ENCODE assay signal across 10 mouse cellular contexts in the genomic region with DNA sequence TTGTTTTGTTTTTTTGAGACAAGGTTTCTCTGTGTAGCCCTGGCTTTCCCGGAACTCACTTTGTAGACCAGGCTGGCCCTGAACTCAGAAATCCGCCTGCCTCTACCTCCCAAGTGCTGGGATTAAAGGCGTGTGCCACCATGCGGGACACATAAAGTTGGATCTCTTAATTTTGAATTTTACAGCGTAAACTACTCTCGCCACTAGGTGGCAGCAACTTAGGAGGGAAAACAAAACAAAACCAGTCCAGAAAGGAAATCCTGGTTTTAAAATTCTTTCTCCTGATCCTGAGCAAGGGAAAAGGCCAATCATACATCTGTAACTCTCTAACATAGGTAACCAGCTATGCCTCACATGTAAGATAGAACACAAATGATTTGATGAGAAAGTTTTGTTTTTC. TPM values are rescaled to one million over a fixed set of nuclear protein-coding genes. Genes with fewer than 3 reads are reported as not detected.
DNase-seq lines count a peak whose midpoint lies in the region; ATAC-seq and TF ChIP-seq lines count a peak whose summit lies in the region.
"Had no signal": no experiment of that assay in that cellular context is flagged by ENCODE, and none has a peak within 500 bp of the region (broad histone marks: within the 10 kb centered on the region; RNA-seq: fewer than 3 reads in every experiment).

No protein-coding gene starts in this region.

- H3K36me3 ChIP-seq in embryonic facial prominence, embryonic 10.5 days (replicated peaks): no peaks in the 10 kb centered on the region
- H3K36me3 ChIP-seq: heart, embryonic 15.5 days; neural tube, embryonic 13.5 days had no signal

- WGBS in embryonic facial prominence, embryonic 10.5 days: 27% methylated on average over 6 of the region's 6 CpGs

- no peaks in the 10 kb centered on the region for H3K9me3 ChIP-seq in embryonic facial prominence, embryonic 10.5 days
- H3K9me3 ChIP-seq: heart, embryonic 15.5 days; neural tube, embryonic 13.5 days had no signal

- no peaks in the 10 kb centered on the region for H3K27me3 ChIP-seq in Patski
- no peaks in the 10 kb centered on the region for H3K27me3 ChIP-seq in embryonic facial prominence, embryonic 10.5 days (replicated peaks; ENCODE audit: low read depth, poor library complexity, severe bottlenecking)
- H3K27me3 ChIP-seq: heart, embryonic 15.5 days; neural tube, embryonic 13.5 days had no signal

- H3K27ac ChIP-seq in embryonic facial prominence, embryonic 10.5 days (replicated peaks): no peak overlapping the region; the same call in 1 of the 2 replicates
- H3K27ac ChIP-seq: heart, embryonic 15.5 days; neural tube, embryonic 13.5 days had no signal

- POLR2A ChIA-PET in Patski (lab: Charles Lee): no interaction called here

- intact Hi-C loops in left cerebral cortex, postnatal 25 days (cut with DNase I): no loop called here

- no peak overlapping the region for H3K4me3 ChIP-seq in embryonic facial prominence, embryonic 10.5 days
- H3K4me3 ChIP-seq: heart, embryonic 15.5 days; neural tube, embryonic 13.5 days had no signal

- CTCF ChIA-PET in Patski (lab: Charles Lee): interaction anchor here (0.7 to 4.3 kb wide), 8 partner anchors 9 to 825 kb away, joined by 3 to 35 read pairs (median 5); no protein-coding TSS in a partner anchor

- in situ Hi-C loops in Patski (cut with MboI; ENCODE audit: low pct_unique_long_range_greater_than_20kb): loop anchor here (5.0 to 10.0 kb wide), 3 partner anchors 159 to 831 kb away; no protein-coding TSS in a partner anchor

- no peak for ATAC-seq in Patski

- peak; percentile 34 to 45 for DNase-seq in cerebellum, adult 18-20 months
- DNase-seq in cerebellum, adult 11-12 months: no peak
- DNase-seq in left cerebral cortex, adult 18-20 months (ENCODE audit: low spot score in 2 of 2): peak; percentile 41 to 72
- no peak for DNase-seq in left cerebral cortex, adult 11 months (ENCODE audit: low spot score)
- DNase-seq in Patski (ENCODE audit: low read depth, low spot score): peak; percentile 22
- peak; percentile 38 for DNase-seq in embryonic facial prominence, embryonic 10.5 days (ENCODE audit: low spot score)
- peak; percentile 24 to 60 for DNase-seq in left cerebral cortex, postnatal 25 days (ENCODE audit: low spot score in 2 of 2)
- DNase-seq in retina, postnatal 7 days (ENCODE audit: low read depth, low spot score): peak; percentile 41

- TF ChIP-seq CTCF in Patski (IDR thresholded peaks at IDR 0.05): peak; percentile 90

- H3K4me1 ChIP-seq in embryonic facial prominence, embryonic 10.5 days: no peaks in the 10 kb centered on the region
- H3K4me1 ChIP-seq: heart, embryonic 15.5 days; neural tube, embryonic 13.5 days had no signal

RNA-seq across cellular contexts. Expression of gene Commd2, which starts 12.2 kb away (rescaled TPM):
- 10 to 100 TPM; 19.9 to 22.1 TPM for total RNA-seq in left cerebral cortex, adult 18-20 months (2021)
- polyA plus RNA-seq in Patski (2021): 67.2 TPM
- polyA plus RNA-seq in embryonic facial prominence, embryonic 10.5 days (2016; fragmentation: Nextera tagmentation; extraction: Ambion mirVana): 96.5 and 99.4 TPM in 2 replicates
- 10 to 100 TPM; 19.7 to 21.4 TPM for total RNA-seq in left cerebral cortex, postnatal 25 days (2021)

RNA-seq across cellular contexts. Expression of gene Ankub1, which starts 28.9 kb away (rescaled TPM):
- total RNA-seq in left cerebral cortex, adult 18-20 months (2021): 1 to 10 TPM in 1 of 2 experiments, under 1 TPM in 1; 0.91 to 1.8 TPM
- polyA plus RNA-seq in Patski (2021): not detected
- polyA plus RNA-seq in embryonic facial prominence, embryonic 10.5 days (2016; fragmentation: Nextera tagmentation; extraction: Ambion mirVana): 0.12 and 0.24 TPM in 2 replicates
- total RNA-seq in left cerebral cortex, postnatal 25 days (2021): under 1 TPM; 0.62 to 0.78 TPM
- polyA plus RNA-seq: heart, embryonic 15.5 days had no signal

Comparison
In these comparisons a context has a peak if more than half of its experiments do, and no peak if none do; other contexts are left out.
1. DNase-seq: peak in cerebellum, adult 18-20 months (2 of 2), left cerebral cortex, adult 18-20 months (2 of 2), Patski (single experiment), embryonic facial prominence, embryonic 10.5 days (single experiment), left cerebral cortex, postnatal 25 days (2 of 2) and retina, postnatal 7 days (single experiment); none in cerebellum, adult 11-12 months (single experiment) and left cerebral cortex, adult 11 months (single experiment).